Mouse (Mus musculus): Measurements from ENCODE around the gene Ninj1.

DNA sequence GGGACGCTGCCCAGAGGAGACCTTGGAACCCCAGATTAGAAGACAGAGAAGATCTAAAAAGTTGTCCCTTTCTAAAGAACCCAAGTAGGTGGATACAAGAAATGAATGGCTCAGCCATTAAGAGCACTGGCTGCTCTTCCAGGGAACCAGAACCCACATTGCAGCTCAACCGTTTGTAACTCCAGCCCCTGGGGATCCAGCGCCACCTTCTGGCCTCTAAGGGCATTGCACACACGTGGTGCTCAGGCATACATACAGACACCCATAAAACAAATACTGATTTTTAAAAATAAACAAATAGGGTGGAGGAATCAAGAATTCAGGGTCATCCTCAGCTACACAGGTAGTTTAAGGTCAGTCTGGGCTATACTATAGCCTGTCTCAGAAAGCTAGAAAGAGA is 30.6 kb upstream of the Ninj1 start:
- TF ChIP-seq CTCF (IDR thresholded peaks at IDR 0.05; ENCODE audit: control insufficient read depth, insufficient read depth, insufficient read length) = no peak
- TF ChIP-seq CEBPB (IDR thresholded peaks at IDR 0.05; ENCODE audit: low read depth) = no peak
- TF ChIP-seq MAX (IDR thresholded peaks at IDR 0.05) = no peak
- no peak for TF ChIP-seq MYOG (IDR thresholded peaks at IDR 0.05; ENCODE audit: control insufficient read depth, extremely low read depth, insufficient read length)
- no peak for TF ChIP-seq FOSL1 (IDR thresholded peaks at IDR 0.05; ENCODE audit: insufficient read depth, low read length, poor library complexity, severe bottlenecking)
- TF ChIP-seq USF1 (IDR thresholded peaks at IDR 0.05; ENCODE audit: low read depth) = no peak

Data from C2C12 (cell line).